Comparison of ENCODE assay signal across 8 mouse cellular contexts in genomic region chr19:57123503-57124137, GRCm38 (mm10).
A peak's percentile ranks its signal among the peaks of the same experiment; 100 is the strongest.
DNase-seq lines count a peak whose midpoint lies in the region; ATAC-seq lines count a peak whose summit lies in the region.

No protein-coding gene starts in this region.

- intact Hi-C loops in gastrocnemius, postnatal 14 days (cut with DNase I; ENCODE audit: low total_unique reads) = no loop called here
- intact Hi-C loops in heart, postnatal 10 days (cut with DNase I) = loop anchor here (2.0 kb wide), 1 partner anchor 51 kb away; no protein-coding TSS in a partner anchor

- ATAC-seq in common myeloid progenitor, adult 5-6 weeks (replicated peaks; ENCODE audit: low read depth, poor library complexity, severe bottlenecking) = peak; percentile 79
- ATAC-seq in megakaryocyte progenitor cell, adult 5-6 weeks (replicated peaks; ENCODE audit: poor library complexity) = peak; percentile 78

- peak; percentile 39 for DNase-seq in gastrocnemius, postnatal 14 days
- DNase-seq in gastrocnemius, adult 8-10 months (ENCODE audit: low spot score in 2 of 2) = no peak
- peak; percentile 72 to 76 for DNase-seq in heart, postnatal 10 days
- DNase-seq in kidney, postnatal 10 days = peak; percentile 80
- DNase-seq in thymus, postnatal 10 days (ENCODE audit: low spot score in 2 of 2) = peak; percentile 81 to 83
- no peak for DNase-seq in testis, postnatal 14 days (ENCODE audit: low spot score)

Comparison
In these comparisons a context has a peak if more than half of its experiments do, and no peak if none do; other contexts are left out.
1. DNase-seq: peak in gastrocnemius, postnatal 14 days (single experiment), heart, postnatal 10 days (2 of 2), kidney, postnatal 10 days (single experiment) and thymus, postnatal 10 days (2 of 2); none in gastrocnemius, adult 8-10 months (0 of 2) and testis, postnatal 14 days (single experiment).